Mouse (Mus musculus): Measurements from ENCODE around the gene Slc8a3.

The Slc8a3 gene

GRCm38 (mm10) chr12:81175252-81175651, 157.7 kb downstream of the Slc8a3 start:
- no peak for DNase-seq

GRCm38 (mm10) chr12:81173893-81174292, 159.1 kb downstream of the Slc8a3 start:
- peak; percentile 88 for DNase-seq

- no peak for DNase-seq
Observed at GRCm38 (mm10) chr12:81173011-81173410, 160.0 kb downstream of the Slc8a3 start.

GRCm38 (mm10) chr12:81170076-81170475, 162.9 kb downstream of the Slc8a3 start:
- no peak for DNase-seq

GRCm38 (mm10) chr12:81168494-81168893, 164.5 kb downstream of the Slc8a3 start:
- no peak for DNase-seq

GRCm38 (mm10) chr12:81168031-81168430, 164.9 kb downstream of the Slc8a3 start:
- DNase-seq, result no peak

GRCm38 (mm10) chr12:81167142-81167541, 165.8 kb downstream of the Slc8a3 start:
- DNase-seq, result no peak

- no peak for DNase-seq
Observed at GRCm38 (mm10) chr12:81166615-81167014, 166.4 kb downstream of the Slc8a3 start.

- DNase-seq, result no peak
Observed at GRCm38 (mm10) chr12:81166092-81166491, 166.9 kb downstream of the Slc8a3 start.

- DNase-seq, result no peak
Observed at GRCm38 (mm10) chr12:81163566-81163965, 169.4 kb downstream of the Slc8a3 start.

- no peak for DNase-seq
Observed at GRCm38 (mm10) chr12:81163131-81163530, 169.8 kb downstream of the Slc8a3 start.

GRCm38 (mm10) chr12:81161282-81161681, 171.7 kb downstream of the Slc8a3 start:
- DNase-seq, result no peak

- DNase-seq, result no peak
Observed at GRCm38 (mm10) chr12:81160831-81161230, 172.1 kb downstream of the Slc8a3 start.

GRCm38 (mm10) chr12:81160425-81160824, 172.6 kb downstream of the Slc8a3 start:
- DNase-seq, result no peak

- DNase-seq, result no peak
Observed at GRCm38 (mm10) chr12:81159947-81160346, 173.0 kb downstream of the Slc8a3 start.

GRCm38 (mm10) chr12:81156841-81157240, 176.1 kb downstream of the Slc8a3 start:
- DNase-seq, result no peak

- no peak for DNase-seq
Observed at GRCm38 (mm10) chr12:81155675-81156074, 177.3 kb downstream of the Slc8a3 start.

- no peak for DNase-seq
Observed at GRCm38 (mm10) chr12:81152082-81152481, 180.9 kb downstream of the Slc8a3 start.

- no peak for DNase-seq
Observed at GRCm38 (mm10) chr12:81150917-81151316, 182.1 kb downstream of the Slc8a3 start.

GRCm38 (mm10) chr12:81147956-81148355, 185.0 kb downstream of the Slc8a3 start:
- peak; percentile 45 for DNase-seq

Measured in cerebellum, adult 11-12 months (tissue).